Mouse (Mus musculus): ENCODE results near the gene Gm49776. TPM values are rescaled to one million over a fixed set of nuclear protein-coding genes. Genes with fewer than 3 reads are reported as not detected.

Gene Gm49776
- polyA plus RNA-seq, 1 experiment from 2014 or later = 2.8 TPM

DNA sequence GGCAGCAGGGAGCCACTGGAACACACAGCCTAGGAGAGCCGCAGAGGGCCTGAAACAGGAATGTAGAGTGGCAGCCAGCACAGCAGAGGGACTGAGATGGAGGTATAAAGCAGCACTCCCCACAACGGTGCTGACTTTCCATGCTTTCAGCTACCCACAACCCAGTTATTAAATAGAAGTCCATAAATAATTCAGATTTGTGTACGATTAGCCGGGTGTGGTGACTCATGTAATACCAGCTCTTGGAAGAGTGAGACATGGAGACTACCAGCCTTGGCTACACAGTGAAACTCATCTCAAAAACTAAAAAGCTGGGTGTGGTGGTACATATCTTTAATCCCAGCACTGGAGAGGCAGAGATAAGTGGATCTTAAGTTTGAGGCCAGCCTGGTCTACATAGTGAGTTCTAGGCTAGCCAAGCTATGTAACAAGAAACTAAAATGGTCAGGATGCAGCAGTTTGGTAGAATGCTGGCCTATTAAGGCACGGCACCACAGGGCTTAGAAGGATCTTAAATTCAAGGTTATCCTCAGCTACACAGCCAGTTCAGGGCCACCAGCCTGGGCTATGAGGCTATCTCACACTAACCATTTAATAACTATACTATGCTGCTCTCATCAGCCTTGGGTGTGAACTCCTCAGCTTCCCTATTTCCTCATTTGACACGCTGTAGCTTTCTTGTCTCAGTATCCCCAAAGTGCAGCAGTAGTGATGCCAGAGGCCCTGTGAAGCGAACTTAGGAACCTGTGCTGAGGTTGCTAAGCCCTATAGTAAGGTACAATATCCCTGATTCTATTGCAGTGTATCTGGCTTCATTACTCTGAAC, 21.2 kb downstream of the Gm49776 start:
- Histone ChIP-seq H3K9me3 (ENCODE audit: control insufficient read depth, low read length) (no peaks in the 10 kb centered on the region), H3K4me1 (replicated peaks; ENCODE audit: control insufficient read depth, insufficient read depth, low read length) (peaks cover 14% of the 10 kb centered on the region), H3K9ac (ENCODE audit: low read length) (no peak overlapping the region; the same call in 1 of the 2 replicates), H3K27ac (ENCODE audit: low read length) (no peak overlapping the region), H3K36me3 (ENCODE audit: control insufficient read depth, insufficient read depth, low read length) (peaks cover 33% of the 10 kb centered on the region), H3K4me2 (ENCODE audit: low read depth, low read length) (no peak overlapping the region), H3K4me3 (ENCODE audit: low read length) (no peak overlapping the region), H3K27me3 (ENCODE audit: control insufficient read depth, insufficient read depth, low read depth, low read length) (no peaks in the 10 kb centered on the region)
- ATAC-seq (ENCODE audit: low read depth) = no peak
- WGBS = 60% methylated on average over 7 of the region's 7 CpGs

DNA sequence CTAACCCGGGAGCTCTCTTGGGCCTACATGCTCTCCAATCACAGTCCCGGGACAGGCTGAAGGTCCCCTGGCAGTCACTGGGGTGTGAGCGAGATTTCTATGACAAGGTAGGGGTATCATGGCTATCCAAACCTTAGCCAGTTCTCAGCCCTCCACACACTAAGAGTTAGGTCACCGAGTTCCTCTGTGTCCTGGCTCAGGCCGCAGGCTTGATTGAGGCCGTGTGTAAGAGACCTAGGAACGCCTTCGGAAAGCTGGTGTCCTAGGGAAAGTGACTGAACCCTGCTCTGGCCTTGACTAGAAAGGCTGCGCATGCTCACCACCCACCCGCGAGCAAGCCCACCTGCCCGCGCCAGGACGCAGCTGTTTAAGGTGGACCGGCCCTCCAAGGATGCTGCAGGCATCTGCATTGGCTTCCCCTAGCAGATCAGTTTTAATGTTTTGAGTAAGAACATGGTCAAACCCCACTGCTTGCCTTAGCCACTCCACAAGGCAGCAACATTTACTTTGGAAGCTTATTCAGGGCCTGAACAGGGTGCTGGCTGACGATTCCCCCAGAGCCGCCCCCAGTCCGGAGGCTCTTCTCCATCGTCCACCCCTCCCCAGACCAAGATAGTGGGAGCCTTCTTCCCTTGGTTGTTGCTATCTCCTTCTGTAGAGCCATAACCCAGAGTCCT, 22.6 kb downstream of the Gm49776 start:
- H3K27me3 ChIP-seq (ENCODE audit: control insufficient read depth, insufficient read depth, low read depth, low read length) = no peaks in the 10 kb centered on the region
- ATAC-seq (ENCODE audit: low read depth) = peak; percentile 72
- 3% methylated on average over 19 of the region's 19 CpGs for WGBS
- H3K4me1 ChIP-seq (replicated peaks; ENCODE audit: control insufficient read depth, insufficient read depth, low read length) = peaks cover 14% of the 10 kb centered on the region
- peak overlapping the region; percentile 90 for H3K27ac ChIP-seq (ENCODE audit: low read length)
- H3K4me2 ChIP-seq (ENCODE audit: low read depth, low read length) = peak overlapping the region; percentile 87
- peaks cover 20% of the 10 kb centered on the region for H3K36me3 ChIP-seq (ENCODE audit: control insufficient read depth, insufficient read depth, low read length)
- H3K9ac ChIP-seq (ENCODE audit: low read length) = peak overlapping the region; percentile 90
- no peaks in the 10 kb centered on the region for H3K9me3 ChIP-seq (ENCODE audit: control insufficient read depth, low read length)
- peak overlapping the region; percentile 89 for H3K4me3 ChIP-seq (ENCODE audit: low read length)

DNA sequence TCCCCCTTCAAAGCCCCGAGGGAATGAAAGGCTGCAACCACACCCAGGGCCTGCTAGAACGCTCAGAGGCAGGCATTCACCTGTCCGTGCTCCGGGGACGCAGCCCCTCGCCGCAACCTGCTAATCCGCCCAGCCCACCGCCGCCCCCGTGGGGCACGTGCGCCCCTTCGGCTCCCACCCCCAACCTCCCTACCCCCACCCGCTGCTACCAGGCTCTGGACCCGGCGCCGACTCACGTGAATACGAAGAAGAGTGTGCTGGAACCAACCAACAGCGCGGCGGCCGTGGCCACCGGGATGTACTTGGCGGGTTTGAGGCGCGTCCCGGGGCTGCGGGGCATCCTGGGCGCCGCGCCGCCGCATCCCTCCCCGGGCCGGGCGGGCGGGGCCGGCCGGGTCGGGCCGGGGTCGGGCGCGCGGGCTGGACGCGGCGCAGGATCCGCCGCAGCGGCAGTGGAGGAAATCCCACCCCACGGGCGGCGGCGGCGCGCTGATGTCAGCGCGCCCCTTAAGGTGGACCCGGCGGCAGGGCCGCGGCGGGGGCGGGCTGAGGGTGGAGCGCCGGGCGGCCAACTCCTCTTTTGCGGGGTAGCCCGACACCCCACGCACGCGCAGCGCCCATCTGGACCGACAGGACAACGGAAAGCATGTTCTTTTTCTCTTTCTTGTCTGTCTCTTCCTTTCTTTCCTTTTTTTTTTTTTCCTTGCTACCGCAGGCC, 23.3 kb downstream of the Gm49776 start, which contains the start of gene Zdhhc8:
Gene Zdhhc8 (minus strand): TSS at position 466 of the 718 bp plus-strand sequence.
- Histone ChIP-seq H3K4me3 (ENCODE audit: low read length) (peak within 1 kb of the TSS; percentile 89), H3K4me1 (replicated peaks; ENCODE audit: control insufficient read depth, insufficient read depth, low read length) (peaks cover 17% of the 10 kb centered on the region), H3K27me3 (ENCODE audit: control insufficient read depth, insufficient read depth, low read depth, low read length) (no peaks in the 10 kb centered on the region), H3K36me3 (ENCODE audit: control insufficient read depth, insufficient read depth, low read length) (peaks cover 17% of the 10 kb centered on the region), H3K4me2 (ENCODE audit: low read depth, low read length) (peak within 1 kb of the TSS; percentile 87), H3K27ac (ENCODE audit: low read length) (peak within 1 kb of the TSS; percentile 90), H3K9me3 (ENCODE audit: control insufficient read depth, low read length) (no peaks in the 10 kb centered on the region), H3K9ac (ENCODE audit: low read length) (peak within 1 kb of the TSS; percentile 90)
- under 1% methylated on average over 26 of the region's 79 CpGs for WGBS
- ATAC-seq (ENCODE audit: low read depth) = peak; percentile 92

DNA sequence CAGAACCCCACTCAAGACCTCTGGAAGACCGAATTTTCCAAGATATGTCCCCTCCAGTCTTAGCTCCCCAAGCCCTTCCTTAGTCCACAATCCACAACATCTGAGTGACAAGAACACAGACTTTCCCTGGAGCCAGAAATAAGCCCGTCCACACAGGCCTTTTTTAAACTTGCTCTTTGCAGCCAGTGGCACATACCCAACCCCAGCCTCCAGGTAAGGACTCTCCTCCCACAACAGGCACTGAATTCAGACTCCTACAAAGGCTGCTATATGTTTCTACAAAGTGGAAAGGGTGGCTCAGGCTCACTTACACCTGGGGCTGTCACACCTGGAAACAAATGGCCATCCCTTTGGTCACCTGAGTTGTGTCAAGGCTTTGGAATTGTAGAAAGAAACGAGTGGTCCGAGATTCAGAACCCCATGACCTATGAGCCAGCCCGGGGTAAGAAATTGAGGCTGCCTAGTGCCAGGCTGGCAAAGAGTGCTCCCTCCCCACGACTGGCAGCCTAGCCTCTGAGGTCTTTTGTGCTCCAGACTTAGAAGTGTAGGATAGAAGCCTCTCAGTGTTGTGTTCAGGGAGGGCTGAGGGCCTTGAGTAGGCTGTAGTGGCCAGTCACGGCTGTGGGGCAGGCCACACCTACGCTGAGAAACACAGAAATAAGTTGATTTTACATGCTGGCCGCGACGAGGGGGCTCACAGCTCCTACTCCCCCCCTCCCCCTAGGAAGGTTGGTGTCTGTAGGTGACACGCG, 24.0 kb downstream of the Gm49776 start:
- H3K4me3 ChIP-seq (ENCODE audit: low read length) = peak overlapping the region; percentile 89
- H3K36me3 ChIP-seq (ENCODE audit: control insufficient read depth, insufficient read depth, low read length) = peaks cover 12% of the 10 kb centered on the region
- peak overlapping the region; percentile 87 for H3K4me2 ChIP-seq (ENCODE audit: low read depth, low read length)
- H3K27ac ChIP-seq (ENCODE audit: low read length) = peak overlapping the region; percentile 90
- peak overlapping the region; percentile 90 for H3K9ac ChIP-seq (ENCODE audit: low read length)
- H3K4me1 ChIP-seq (replicated peaks; ENCODE audit: control insufficient read depth, insufficient read depth, low read length) = peaks cover 20% of the 10 kb centered on the region
- WGBS = 11% methylated on average over 13 of the region's 13 CpGs
- ATAC-seq (ENCODE audit: low read depth) = peak; percentile 15; the same call in 1 of the 2 replicates
- no peaks in the 10 kb centered on the region for H3K9me3 ChIP-seq (ENCODE audit: control insufficient read depth, low read length)
- no peaks in the 10 kb centered on the region for H3K27me3 ChIP-seq (ENCODE audit: control insufficient read depth, insufficient read depth, low read depth, low read length)

DNA sequence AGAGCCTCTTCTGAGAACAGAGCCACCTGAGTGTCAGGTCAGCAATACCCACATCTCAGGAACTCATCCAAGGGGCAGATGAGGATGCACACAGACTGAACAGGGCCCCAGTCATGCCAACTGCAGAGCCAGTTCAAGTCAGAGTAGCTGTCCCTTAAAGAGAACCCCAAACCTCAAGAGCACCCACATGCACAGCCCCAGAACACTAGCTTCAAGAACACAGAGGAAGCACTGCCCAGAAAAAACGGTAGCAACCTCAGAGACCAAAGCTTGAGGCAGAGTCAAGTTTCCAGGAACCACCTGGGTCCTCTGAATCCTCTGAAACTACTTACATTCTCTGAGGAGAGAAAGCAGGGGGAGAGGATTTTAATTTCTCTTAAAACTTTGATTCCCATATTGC, 24.7 kb downstream of the Gm49776 start:
- Histone ChIP-seq H3K4me3 (ENCODE audit: low read length) (no peak overlapping the region), H3K27ac (ENCODE audit: low read length) (no peak overlapping the region), H3K9ac (ENCODE audit: low read length) (peak overlapping the region; percentile 90; the same call in 1 of the 2 replicates), H3K4me2 (ENCODE audit: low read depth, low read length) (peak overlapping the region; percentile 87; the same call in 1 of the 2 replicates), H3K4me1 (replicated peaks; ENCODE audit: control insufficient read depth, insufficient read depth, low read length) (peaks cover 20% of the 10 kb centered on the region), H3K9me3 (ENCODE audit: control insufficient read depth, low read length) (no peaks in the 10 kb centered on the region), H3K36me3 (ENCODE audit: control insufficient read depth, insufficient read depth, low read length) (peaks cover 9% of the 10 kb centered on the region), H3K27me3 (ENCODE audit: control insufficient read depth, insufficient read depth, low read depth, low read length) (no peaks in the 10 kb centered on the region)
- no peak for ATAC-seq (ENCODE audit: low read depth)
- WGBS = 39% methylated on average over 1 of the region's 1 CpGs

DNA sequence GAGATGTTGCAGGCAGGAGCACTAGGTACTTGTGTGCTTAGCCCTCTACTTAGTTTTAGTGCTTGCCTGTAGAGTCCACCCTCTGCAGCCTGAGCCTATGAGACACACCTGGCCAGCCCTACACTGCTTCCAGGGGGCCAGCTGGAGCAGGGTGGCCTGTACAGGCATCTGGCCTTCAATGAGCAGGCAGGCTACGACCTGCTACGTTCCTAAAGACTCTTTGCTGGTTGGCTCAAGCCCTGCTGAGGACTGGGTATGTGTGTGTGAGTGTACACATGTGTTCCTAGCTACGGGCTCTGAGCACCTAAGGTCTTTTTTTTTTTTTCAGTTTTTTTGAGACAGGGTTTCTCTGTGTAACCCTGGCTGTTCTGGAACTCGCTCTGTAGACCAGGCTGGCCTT, 26.7 kb downstream of the Gm49776 start:
- no peaks in the 10 kb centered on the region for H3K27me3 ChIP-seq (ENCODE audit: control insufficient read depth, insufficient read depth, low read depth, low read length)
- 76% methylated on average over 4 of the region's 4 CpGs for whole genome bisulfite sequencing
- H3K4me1 ChIP-seq (replicated peaks; ENCODE audit: control insufficient read depth, insufficient read depth, low read length) = peaks cover 20% of the 10 kb centered on the region
- H3K36me3 ChIP-seq (ENCODE audit: control insufficient read depth, insufficient read depth, low read length) = peaks cover 11% of the 10 kb centered on the region
- no peak overlapping the region for H3K27ac ChIP-seq (ENCODE audit: low read length)
- no peaks in the 10 kb centered on the region for H3K9me3 ChIP-seq (ENCODE audit: control insufficient read depth, low read length)
- ATAC-seq (ENCODE audit: low read depth) = no peak
- H3K4me3 ChIP-seq (ENCODE audit: low read length) = no peak overlapping the region
- no peak overlapping the region for H3K9ac ChIP-seq (ENCODE audit: low read length)
- no peak overlapping the region for H3K4me2 ChIP-seq (ENCODE audit: low read depth, low read length)

DNA sequence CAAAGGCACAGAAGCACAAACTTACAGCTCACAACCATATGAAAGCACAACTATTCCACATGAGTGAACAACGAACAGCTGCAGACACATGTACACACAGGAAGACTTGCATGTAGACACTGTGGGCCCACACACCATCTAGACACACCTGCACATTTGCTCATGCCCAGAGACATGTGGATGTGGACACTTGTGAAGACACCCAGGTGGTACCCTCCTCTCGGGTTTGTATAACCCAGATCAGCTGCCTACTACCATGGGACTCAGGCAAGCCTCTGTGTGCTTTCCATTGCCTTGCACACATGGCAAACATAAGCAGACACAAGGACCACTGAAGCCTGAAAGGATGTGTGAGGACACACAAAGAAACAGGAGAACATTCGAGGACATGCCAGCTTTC, 27.1 kb downstream of the Gm49776 start:
- Histone ChIP-seq H3K27ac (ENCODE audit: low read length) (no peak overlapping the region), H3K9ac (ENCODE audit: low read length) (no peak overlapping the region), H3K4me1 (replicated peaks; ENCODE audit: control insufficient read depth, insufficient read depth, low read length) (peaks cover 19% of the 10 kb centered on the region), H3K36me3 (ENCODE audit: control insufficient read depth, insufficient read depth, low read length) (peaks cover 15% of the 10 kb centered on the region), H3K9me3 (ENCODE audit: control insufficient read depth, low read length) (no peaks in the 10 kb centered on the region), H3K4me3 (ENCODE audit: low read length) (no peak overlapping the region), H3K4me2 (ENCODE audit: low read depth, low read length) (no peak overlapping the region), H3K27me3 (ENCODE audit: control insufficient read depth, insufficient read depth, low read depth, low read length) (no peaks in the 10 kb centered on the region)
- ATAC-seq (ENCODE audit: low read depth) = no peak
- WGBS = 77% methylated on average over 3 of the region's 3 CpGs

DNA sequence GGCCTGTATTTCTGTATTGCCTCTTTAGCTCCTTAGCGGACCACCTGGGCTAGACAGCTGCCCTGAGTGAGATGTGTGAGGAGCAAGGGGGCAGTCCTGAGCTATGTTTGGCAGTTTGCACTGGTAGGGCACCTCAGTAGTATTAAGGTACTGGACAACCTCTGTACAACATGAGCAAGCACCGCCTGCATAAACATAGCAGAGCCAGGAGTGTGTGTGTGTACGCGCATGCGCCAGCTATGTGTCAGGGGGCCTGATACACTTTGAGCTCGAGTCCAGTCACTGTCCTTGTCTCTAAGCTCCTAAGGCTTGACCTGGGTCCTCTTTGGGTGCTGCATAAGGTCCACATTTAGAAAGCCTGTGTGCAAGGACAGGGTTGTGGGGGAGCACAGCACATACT, 27.5 kb downstream of the Gm49776 start:
- 75% methylated on average over 6 of the region's 6 CpGs for WGBS
- no peak overlapping the region for H3K4me2 ChIP-seq (ENCODE audit: low read depth, low read length)
- ATAC-seq (ENCODE audit: low read depth) = no peak
- H3K36me3 ChIP-seq (ENCODE audit: control insufficient read depth, insufficient read depth, low read length) = peaks cover 16% of the 10 kb centered on the region
- no peaks in the 10 kb centered on the region for H3K9me3 ChIP-seq (ENCODE audit: control insufficient read depth, low read length)
- H3K9ac ChIP-seq (ENCODE audit: low read length) = no peak overlapping the region
- H3K4me3 ChIP-seq (ENCODE audit: low read length) = no peak overlapping the region
- no peak overlapping the region for H3K27ac ChIP-seq (ENCODE audit: low read length)
- no peaks in the 10 kb centered on the region for H3K27me3 ChIP-seq (ENCODE audit: control insufficient read depth, insufficient read depth, low read depth, low read length)
- H3K4me1 ChIP-seq (replicated peaks; ENCODE audit: control insufficient read depth, insufficient read depth, low read length) = peaks cover 16% of the 10 kb centered on the region
